Mouse (Mus musculus) left cerebral cortex, postnatal 25 days (tissue): ENCODE measurements at regions not wholly inside any gene's neighbourhood (a gene's known extent, or its start where the extent isn't known, plus 50 kb on each side); places are given as distances from the start of the nearest gene placed in this dataset.

Experiments used
- DNase-seq, 2 experiments: peaks; one replicate each; pipeline ENCODE4 v3.0.0; 2022; ENCODE audit warnings: low spot score in 2 of 2, mixed read lengths in 1 of 2
- intact Hi-C: fragments of 180-260 bp; cut with DNase I; formaldehyde crosslinking; loops from one replicate; pipeline ENCODE4 v1.15.1; 2025

GRCm38 (mm10) chrX:140164859-140165258, 102.2 kb downstream of the Pih1h3b start:
- intact Hi-C loops = no loop called here
- DNase-seq = no peak

GRCm38 (mm10) chrX:140165966-140166365, 103.3 kb downstream of the Pih1h3b start:
- intact Hi-C loops = no loop called here
- no peak for DNase-seq

GRCm38 (mm10) chrX:140179850-140180249, 117.2 kb downstream of the Pih1h3b start:
- peak in 1 of 2 experiments; percentile 44 for DNase-seq
- intact Hi-C loops = no loop called here

GRCm38 (mm10) chrX:140183003-140183402, 120.3 kb downstream of the Pih1h3b start:
- DNase-seq = no peak
- intact Hi-C loops = no loop called here

- DNase-seq = no peak
- intact Hi-C loops = no loop called here
Observed at GRCm38 (mm10) chrX:140203676-140204075, 138.4 kb upstream of the Frmpd3 start.

- intact Hi-C loops = no loop called here
Observed at GRCm38 (mm10) chrX:140208791-140209190, 133.3 kb upstream of the Frmpd3 start.

GRCm38 (mm10) chrX:140212644-140213361, 129.3 kb upstream of the Frmpd3 start:
- intact Hi-C loops = no loop called here
- DNase-seq = peak in 1 of 2 experiments; percentile 10

More at GRCm38 (mm10) chrX:140208791-140209190, 133.3 kb upstream of the Frmpd3 start:
- no peak for DNase-seq

GRCm38 (mm10) chrX:140214198-140214849, 127.7 kb upstream of the Frmpd3 start:
- peak in 1 of 2 experiments; percentile 52 for DNase-seq

GRCm38 (mm10) chrX:140255790-140256189, 86.3 kb upstream of the Frmpd3 start:
- intact Hi-C loops = no loop called here
- no peak for DNase-seq

More at GRCm38 (mm10) chrX:140214198-140214849, 127.7 kb upstream of the Frmpd3 start:
- intact Hi-C loops = loop anchor here (1.0 kb wide), 1 partner anchor 63 kb away; no protein-coding TSS in a partner anchor

GRCm38 (mm10) chrX:140269742-140270457, 72.2 kb upstream of the Frmpd3 start:
- no peak for DNase-seq
- intact Hi-C loops = no loop called here

- intact Hi-C loops = loop anchor here (1.0 to 5.0 kb wide), 2 partner anchors 63 to 125 kb away; no protein-coding TSS in a partner anchor
Observed at GRCm38 (mm10) chrX:140277327-140277947, 64.6 kb upstream of the Frmpd3 start.

GRCm38 (mm10) chrX:140277978-140278729, 63.9 kb upstream of the Frmpd3 start:
- intact Hi-C loops = loop anchor here (1.0 to 5.0 kb wide), 2 partner anchors 64 to 124 kb away; no protein-coding TSS in a partner anchor
- peak; percentile 28 to 33 for DNase-seq

More at GRCm38 (mm10) chrX:140277327-140277947, 64.6 kb upstream of the Frmpd3 start:
- DNase-seq = peak; percentile 13

- peak in 1 of 2 experiments; percentile 32 for DNase-seq
- intact Hi-C loops = loop anchor here (5.0 kb wide), 1 partner anchor 123 kb away; no protein-coding TSS in a partner anchor
Observed at GRCm38 (mm10) chrX:140279266-140279665, 62.8 kb upstream of the Frmpd3 start.

- peak in 1 of 2 experiments; percentile 22 for DNase-seq
- intact Hi-C loops = no loop called here
Observed at GRCm38 (mm10) chrX:140280016-140280415, 62.0 kb upstream of the Frmpd3 start.
